Mouse (Mus musculus): ENCODE results near the gene Ppp1r10.

DNA sequence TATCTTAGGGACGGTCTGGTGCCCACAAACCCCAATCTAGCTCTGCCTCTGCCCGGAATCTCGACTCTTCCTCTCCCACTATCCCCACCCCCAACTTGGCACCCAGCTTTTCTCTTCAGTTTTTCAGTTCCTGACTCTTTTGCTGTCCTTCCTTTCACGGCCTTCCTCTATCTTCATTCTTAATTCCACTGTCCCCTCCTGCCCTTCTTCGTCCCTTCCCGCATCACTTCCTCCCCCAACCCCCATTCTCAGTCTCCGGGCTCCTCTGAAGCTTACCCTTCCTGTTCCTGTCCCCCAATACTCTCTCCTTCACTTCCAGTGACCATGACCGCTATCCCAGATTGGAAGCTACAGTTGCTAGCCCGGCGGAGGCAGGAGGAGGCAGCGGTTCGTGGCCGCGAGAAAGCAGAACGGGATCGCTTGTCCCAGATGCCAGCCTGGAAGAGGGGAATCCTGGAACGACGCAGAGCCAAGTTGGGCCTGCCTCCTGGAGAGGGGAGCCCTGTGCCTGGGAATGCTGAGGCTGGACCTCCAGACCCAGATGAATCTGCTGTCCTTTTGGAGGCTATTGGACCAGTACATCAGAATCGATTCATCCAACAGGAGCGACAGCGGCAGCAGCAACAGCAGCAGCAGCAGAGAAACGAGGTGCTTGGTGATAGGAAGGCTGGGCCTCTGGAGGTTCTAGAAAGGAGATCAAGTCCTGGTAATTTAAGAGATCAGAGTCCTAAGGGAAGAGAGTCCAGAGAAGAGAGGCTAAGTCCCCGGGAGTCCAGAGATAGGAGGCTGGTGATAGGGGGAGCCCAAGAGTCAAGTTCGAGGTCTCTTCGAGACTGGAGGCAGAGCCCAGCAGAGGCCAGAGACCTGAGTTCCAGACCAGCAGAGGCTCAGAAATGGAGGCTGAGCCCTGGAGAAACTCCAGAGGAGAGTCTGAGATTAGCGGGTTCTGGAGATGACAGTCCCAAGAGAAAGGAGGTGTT, 49.0 kb upstream of the Ppp1r10 start:
- no peak for TF ChIP-seq POLR2A (IDR thresholded peaks at IDR 0.05; ENCODE audit: extremely low read depth, insufficient read depth, low read length)
- TF ChIP-seq CTCF (IDR thresholded peaks at IDR 0.05; ENCODE audit: extremely low read depth, insufficient read depth, low read length): no peak
